Mouse (Mus musculus): ENCODE results near the gene Wdr73. TPM values are rescaled to one million over a fixed set of nuclear protein-coding genes. Genes with fewer than 3 reads are reported as not detected.

Wdr73 gene
- polyA plus RNA-seq, 1 experiment from 2014 or later: 21.6 TPM

- peaks cover 14% of the 10 kb centered on the region for H3K36me3 ChIP-seq (ENCODE audit: control insufficient read depth, insufficient read depth, low read length)
- H3K9ac ChIP-seq (ENCODE audit: low read depth, low read length): peak overlapping the region; percentile 11; the same call in 1 of the 2 replicates
- H3K4me3 ChIP-seq (ENCODE audit: low read depth, low read length): no peak overlapping the region
- peaks cover 11% of the 10 kb centered on the region for H3K4me1 ChIP-seq (ENCODE audit: control insufficient read depth, insufficient read depth, low read length)
- H3K9me3 ChIP-seq (replicated peaks; ENCODE audit: control insufficient read depth, low read length): no peaks in the 10 kb centered on the region
- peak; percentile 63 for ATAC-seq (replicated peaks; ENCODE audit: insufficient number of reproducible peaks, low FRiP score, low TSS enrichment)
- H3K27me3 ChIP-seq (ENCODE audit: control insufficient read depth, insufficient read depth, low read length): no peaks in the 10 kb centered on the region
- H3K4me2 ChIP-seq: no peak overlapping the region
- whole genome bisulfite sequencing (ENCODE audit: insufficient replicate concordance): 44% methylated on average over 9 of the region's 9 CpGs
- peak overlapping the region; percentile 46 for H3K27ac ChIP-seq (ENCODE audit: low read depth, low read length)
Observed at GRCm38 (mm10) chr7:80889021-80889511, 12.0 kb downstream of the Wdr73 start.

DNA sequence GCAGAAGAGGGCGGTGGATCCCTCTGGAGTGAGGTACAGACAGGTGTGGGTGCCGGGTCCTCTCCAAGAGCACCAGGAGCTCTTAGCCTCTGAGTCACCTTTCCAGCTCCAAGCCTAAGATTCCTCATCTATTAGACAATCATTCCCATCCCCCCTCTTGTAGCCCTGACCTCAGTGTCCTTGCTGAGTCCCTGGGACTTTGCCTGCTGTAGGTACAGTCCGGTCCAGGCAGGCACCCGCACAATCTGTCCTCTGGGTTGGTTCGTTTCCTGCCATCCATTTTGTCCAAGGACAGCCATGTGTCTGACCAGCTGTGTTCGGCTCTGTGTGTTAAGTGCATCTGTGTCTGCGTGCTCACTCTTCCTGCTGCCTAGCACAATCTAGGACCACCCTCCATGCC is 12.5 kb downstream of the Wdr73 start:
- Histone ChIP-seq H3K4me1 (ENCODE audit: control insufficient read depth, insufficient read depth, low read length) (peaks cover 11% of the 10 kb centered on the region), H3K4me3 (ENCODE audit: low read depth, low read length) (no peak overlapping the region), H3K9me3 (replicated peaks; ENCODE audit: control insufficient read depth, low read length) (no peaks in the 10 kb centered on the region), H3K4me2 (no peak overlapping the region), H3K27ac (ENCODE audit: low read depth, low read length) (peak overlapping the region; percentile 46), H3K9ac (ENCODE audit: low read depth, low read length) (no peak overlapping the region), H3K27me3 (ENCODE audit: control insufficient read depth, insufficient read depth, low read length) (no peaks in the 10 kb centered on the region), H3K36me3 (ENCODE audit: control insufficient read depth, insufficient read depth, low read length) (peaks cover 14% of the 10 kb centered on the region)
- WGBS (ENCODE audit: insufficient replicate concordance): 68% methylated on average over 7 of the region's 7 CpGs
- ATAC-seq (replicated peaks; ENCODE audit: insufficient number of reproducible peaks, low FRiP score, low TSS enrichment): 0 out of 2 replicates have a peak, but pooled peaks have one; percentile 31

GRCm38 (mm10) chr7:80885666-80886065 is 15.4 kb downstream of the Wdr73 start:
- no peaks in the 10 kb centered on the region for H3K27me3 ChIP-seq (ENCODE audit: control insufficient read depth, insufficient read depth, low read length)
- no peak for ATAC-seq (replicated peaks; ENCODE audit: insufficient number of reproducible peaks, low FRiP score, low TSS enrichment)
- H3K36me3 ChIP-seq (ENCODE audit: control insufficient read depth, insufficient read depth, low read length): peaks cover 2% of the 10 kb centered on the region; the same call in 1 of the 2 replicates
- H3K9ac ChIP-seq (ENCODE audit: low read depth, low read length): no peak overlapping the region
- H3K27ac ChIP-seq (ENCODE audit: low read depth, low read length): no peak overlapping the region
- no peak overlapping the region for H3K4me3 ChIP-seq (ENCODE audit: low read depth, low read length)
- H3K9me3 ChIP-seq (replicated peaks; ENCODE audit: control insufficient read depth, low read length): no peaks in the 10 kb centered on the region
- peaks cover 11% of the 10 kb centered on the region for H3K4me1 ChIP-seq (ENCODE audit: control insufficient read depth, insufficient read depth, low read length)
- no peak overlapping the region for H3K4me2 ChIP-seq
- WGBS (ENCODE audit: insufficient replicate concordance): 26% methylated on average over 1 of the region's 1 CpGs

GRCm38 (mm10) chr7:80882830-80883505 is 18.1 kb downstream of the Wdr73 start:
- no peaks in the 10 kb centered on the region; the same call in 1 of the 2 replicates for H3K36me3 ChIP-seq (ENCODE audit: control insufficient read depth, insufficient read depth, low read length)
- no peaks in the 10 kb centered on the region for H3K4me1 ChIP-seq (ENCODE audit: control insufficient read depth, insufficient read depth, low read length)
- H3K27ac ChIP-seq (ENCODE audit: low read depth, low read length): no peak overlapping the region
- H3K9ac ChIP-seq (ENCODE audit: low read depth, low read length): no peak overlapping the region
- H3K27me3 ChIP-seq (ENCODE audit: control insufficient read depth, insufficient read depth, low read length): no peaks in the 10 kb centered on the region
- 22% methylated on average over 14 of the region's 14 CpGs for WGBS (ENCODE audit: insufficient replicate concordance)
- H3K4me3 ChIP-seq (ENCODE audit: low read depth, low read length): no peak overlapping the region
- H3K4me2 ChIP-seq: peak overlapping the region; percentile 17
- no peaks in the 10 kb centered on the region for H3K9me3 ChIP-seq (replicated peaks; ENCODE audit: control insufficient read depth, low read length)
- ATAC-seq (replicated peaks; ENCODE audit: insufficient number of reproducible peaks, low FRiP score, low TSS enrichment): peak; percentile 45; the same call in 1 of the 2 replicates

- H3K9me3 ChIP-seq (replicated peaks; ENCODE audit: control insufficient read depth, low read length): no peaks in the 10 kb centered on the region
- no peak overlapping the region for H3K27ac ChIP-seq (ENCODE audit: low read depth, low read length)
- no peak overlapping the region for H3K4me3 ChIP-seq (ENCODE audit: low read depth, low read length)
- H3K9ac ChIP-seq (ENCODE audit: low read depth, low read length): no peak overlapping the region
- no peak overlapping the region for H3K4me2 ChIP-seq
- H3K4me1 ChIP-seq (ENCODE audit: control insufficient read depth, insufficient read depth, low read length): no peaks in the 10 kb centered on the region
- H3K27me3 ChIP-seq (ENCODE audit: control insufficient read depth, insufficient read depth, low read length): no peaks in the 10 kb centered on the region
- no peak for ATAC-seq (replicated peaks; ENCODE audit: insufficient number of reproducible peaks, low FRiP score, low TSS enrichment)
- peaks cover 45% of the 10 kb centered on the region for H3K36me3 ChIP-seq (ENCODE audit: control insufficient read depth, insufficient read depth, low read length)
- WGBS (ENCODE audit: insufficient replicate concordance): 46% methylated on average over 37 of the region's 37 CpGs
Observed at GRCm38 (mm10) chr7:80875727-80876126, 25.3 kb downstream of the Wdr73 start.

- WGBS (ENCODE audit: insufficient replicate concordance): 83% methylated on average over 2 of the region's 2 CpGs
- Histone ChIP-seq H3K9ac (ENCODE audit: low read depth, low read length) (no peak overlapping the region), H3K9me3 (replicated peaks; ENCODE audit: control insufficient read depth, low read length) (no peaks in the 10 kb centered on the region), H3K4me2 (no peak overlapping the region), H3K4me1 (ENCODE audit: control insufficient read depth, insufficient read depth, low read length) (no peaks in the 10 kb centered on the region), H3K27ac (ENCODE audit: low read depth, low read length) (no peak overlapping the region), H3K27me3 (ENCODE audit: control insufficient read depth, insufficient read depth, low read length) (no peaks in the 10 kb centered on the region), H3K4me3 (ENCODE audit: low read depth, low read length) (no peak overlapping the region), H3K36me3 (ENCODE audit: control insufficient read depth, insufficient read depth, low read length) (peaks cover 59% of the 10 kb centered on the region)
- no peak for ATAC-seq (replicated peaks; ENCODE audit: insufficient number of reproducible peaks, low FRiP score, low TSS enrichment)
Observed at GRCm38 (mm10) chr7:80873631-80874030, 27.4 kb downstream of the Wdr73 start.

DNA sequence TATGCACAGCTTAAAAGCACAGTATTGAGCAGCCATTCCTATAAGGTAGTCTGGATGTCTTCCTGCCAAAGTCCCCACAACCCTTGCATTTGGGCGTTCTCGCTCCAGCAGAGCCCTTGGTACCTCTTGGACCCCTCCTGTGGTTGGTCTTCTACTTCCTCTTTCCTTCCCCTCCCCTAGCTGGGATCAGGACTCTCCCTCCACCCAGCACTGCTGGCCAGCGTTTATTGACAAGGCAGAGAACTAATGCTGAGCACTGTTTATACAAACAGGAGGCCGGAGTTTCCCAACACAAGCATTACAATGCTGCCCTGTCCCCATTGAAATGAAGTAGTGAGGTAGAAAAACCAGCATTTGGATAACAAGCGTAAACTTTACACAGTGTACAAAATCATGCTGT is 28.0 kb downstream of the Wdr73 start:
- no peaks in the 10 kb centered on the region for H3K27me3 ChIP-seq (ENCODE audit: control insufficient read depth, insufficient read depth, low read length)
- H3K4me3 ChIP-seq (ENCODE audit: low read depth, low read length): no peak overlapping the region
- no peak overlapping the region for H3K27ac ChIP-seq (ENCODE audit: low read depth, low read length)
- H3K36me3 ChIP-seq (ENCODE audit: control insufficient read depth, insufficient read depth, low read length): peaks cover 64% of the 10 kb centered on the region
- 79% methylated on average over 5 of the region's 5 CpGs for WGBS (ENCODE audit: insufficient replicate concordance)
- H3K9ac ChIP-seq (ENCODE audit: low read depth, low read length): no peak overlapping the region
- no peak overlapping the region for H3K4me2 ChIP-seq
- H3K9me3 ChIP-seq (replicated peaks; ENCODE audit: control insufficient read depth, low read length): no peaks in the 10 kb centered on the region
- no peaks in the 10 kb centered on the region for H3K4me1 ChIP-seq (ENCODE audit: control insufficient read depth, insufficient read depth, low read length)
- no peak for ATAC-seq (replicated peaks; ENCODE audit: insufficient number of reproducible peaks, low FRiP score, low TSS enrichment)

DNA sequence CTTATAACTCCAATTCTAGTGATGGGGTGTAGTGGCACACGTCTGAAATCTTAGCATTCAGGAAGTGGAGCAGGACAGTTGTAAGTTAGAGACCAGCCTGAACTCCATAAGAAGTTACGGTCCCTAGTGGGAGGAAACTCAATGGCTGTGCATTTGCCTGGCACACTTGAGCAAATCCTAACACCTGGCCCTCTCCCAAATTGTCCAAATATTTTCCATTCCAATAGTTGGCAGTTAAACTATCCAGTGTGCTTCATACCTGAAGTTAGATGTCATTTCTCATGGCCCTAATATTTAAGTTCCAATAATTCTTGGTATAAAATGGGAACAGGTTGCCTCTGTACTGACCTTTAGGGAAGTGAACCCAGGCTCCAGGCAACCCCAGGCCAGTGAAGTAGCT is 32.4 kb downstream of the Wdr73 start:
- Histone ChIP-seq H3K27ac (ENCODE audit: low read depth, low read length) (no peak overlapping the region), H3K4me2 (no peak overlapping the region), H3K4me3 (ENCODE audit: low read depth, low read length) (no peak overlapping the region), H3K36me3 (ENCODE audit: control insufficient read depth, insufficient read depth, low read length) (peaks cover 50% of the 10 kb centered on the region), H3K9ac (ENCODE audit: low read depth, low read length) (no peak overlapping the region), H3K27me3 (ENCODE audit: control insufficient read depth, insufficient read depth, low read length) (no peaks in the 10 kb centered on the region), H3K9me3 (replicated peaks; ENCODE audit: control insufficient read depth, low read length) (no peaks in the 10 kb centered on the region), H3K4me1 (ENCODE audit: control insufficient read depth, insufficient read depth, low read length) (peaks cover 4% of the 10 kb centered on the region; the same call in 1 of the 2 replicates)
- ATAC-seq (replicated peaks; ENCODE audit: insufficient number of reproducible peaks, low FRiP score, low TSS enrichment): no peak
- WGBS (ENCODE audit: insufficient replicate concordance): 89% methylated on average over 2 of the region's 2 CpGs

All from heart, embryonic 11.5 days (tissue).